Mouse (Mus musculus) bone marrow macrophage, adult 2 months (primary cell): ENCODE results near the gene Eef1akmt4.

ENCODE experiments used
- CTCF ChIP-seq: IDR thresholded peaks from 2 replicates; pipeline ENCODE4 v1.5.1; 2012; ENCODE audit warnings: low read depth, mild to moderate bottlenecking, low read length, moderate library complexity
- POLR2A ChIP-seq: IDR thresholded peaks from 2 replicates; pipeline ENCODE4 v1.6.1; 2012; ENCODE audit warnings: mild to moderate bottlenecking, low read depth, low read length, borderline replicate concordance

DNA sequence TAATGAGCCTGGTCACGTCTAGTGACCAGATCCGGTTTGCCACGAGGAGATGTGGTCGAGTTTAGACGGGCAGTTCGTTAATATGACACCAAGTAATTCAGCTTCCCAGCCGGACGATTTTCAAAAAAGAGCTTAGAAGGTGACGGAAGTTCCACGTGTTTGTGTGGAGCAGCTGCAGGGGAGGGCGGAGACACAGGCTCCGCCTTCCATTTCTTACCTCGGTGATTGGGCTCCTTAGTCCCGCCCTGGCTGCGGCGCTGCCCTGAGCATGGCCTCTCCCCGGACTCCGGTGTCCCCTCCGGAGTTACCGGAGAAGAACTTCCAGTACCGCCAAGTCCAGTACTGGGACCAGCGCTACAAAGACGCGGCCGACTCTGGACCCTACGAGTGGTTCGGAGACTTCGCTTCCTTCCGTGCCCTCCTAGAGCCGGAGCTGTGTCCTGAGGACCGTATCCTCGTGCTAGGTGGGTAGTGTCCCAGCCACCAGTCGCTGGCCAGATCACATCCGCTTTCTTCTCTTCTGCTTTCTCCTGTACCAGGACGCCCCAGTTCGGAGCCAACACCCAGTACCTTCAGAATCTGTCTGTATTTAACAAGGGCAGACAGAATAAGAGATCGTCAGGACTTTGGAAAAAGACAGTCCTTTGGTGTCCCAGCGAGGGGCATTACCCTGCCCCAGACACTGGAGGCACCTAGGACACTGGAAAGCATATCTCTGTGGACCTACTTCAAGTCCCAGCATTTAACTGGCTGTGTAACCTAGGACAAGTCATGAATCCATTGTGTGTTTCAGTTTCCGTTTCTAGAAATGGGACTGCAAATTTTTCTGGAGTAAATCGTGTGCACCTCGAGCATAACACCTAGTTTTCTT is at the start of gene Eef1akmt4, which contains the start of the genes Gm49333 and Alg3:
- TF ChIP-seq POLR2A: no peak; the same call in 1 of the 2 replicates
- TF ChIP-seq CTCF: no peak
